Mouse (Mus musculus) embryonic stem cell, embryonic (primary cell): Measurements from ENCODE around the gene Slc35e3.

Source experiments
- CTCF ChIA-PET, 4 experiments: fragments of 300-600 bp in 2 of 4; fragments of 350-600 bp in 2 of 4; sonication (Branson Sonifier 250); formaldehyde crosslinking; loops; one replicate each; lab custom pipeline; 2022; ENCODE audit warnings: inconsistent platforms in 2 of 4; lab: Charles Lee
- POLR2A ChIA-PET, 4 experiments: fragments of 300-600 bp in 2 of 4; fragments of 350-600 bp in 2 of 4; sonication (Branson Sonifier 250); formaldehyde crosslinking; loops; one replicate each; lab custom pipeline; 2022; ENCODE audit warnings: antibody characterized with exemption in 4 of 4, inconsistent platforms in 1 of 4; lab: Charles Lee

Slc35e3 gene

GRCm38 (mm10) chr10:117709326-117709830, 36.8 kb downstream of the Slc35e3 start:
- CTCF ChIA-PET, result interaction anchor here (0.6 to 1.2 kb wide), 9 partner anchors 10 to 566 kb away, joined by 3 to 4 read pairs (median 3); no protein-coding TSS in a partner anchor
- POLR2A ChIA-PET, result interaction anchor here (0.5 to 5.3 kb wide), 44 partner anchors 8 to 646 kb away, joined by 3 to 67 read pairs (median 4); partner anchors contain the start of genes Nup107 (in 3 of the 4), Cct2 (in 2 of the 4), Slc35e3 (in 2 of the 4) and Mdm1 (in 1 of the 4)

- POLR2A ChIA-PET, result interaction anchor here in 3 of 4 experiments (0.7 to 5.3 kb wide), 22 partner anchors 8 to 645 kb away, joined by 3 to 67 read pairs (median 6); partner anchors contain the start of genes Nup107 (in 3 of the 3), Cct2 (in 1 of the 3), Slc35e3 (in 1 of the 3) and Yeats4 (in 1 of the 3)
Observed at GRCm38 (mm10) chr10:117708856-117709255, 37.3 kb downstream of the Slc35e3 start.

DNA sequence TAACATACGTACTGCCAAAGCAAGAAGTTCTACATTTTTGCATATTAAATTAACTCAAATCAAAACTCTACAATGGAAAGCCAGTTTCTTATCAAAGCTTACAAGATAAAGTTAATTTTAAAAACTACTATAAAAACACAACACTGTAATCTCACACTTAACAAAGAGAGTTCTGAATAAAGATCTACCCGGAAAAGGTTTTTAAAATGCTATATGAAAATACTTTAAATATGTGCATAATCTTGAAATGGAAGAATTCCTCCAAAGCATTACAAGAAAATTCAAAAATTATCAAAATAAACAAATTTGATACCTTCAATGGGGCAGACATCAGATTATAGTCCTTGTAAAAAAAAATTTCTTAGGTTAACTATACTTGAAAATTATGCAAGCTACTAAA, 37.8 kb downstream of the Slc35e3 start:
- CTCF ChIA-PET, result no interaction called here
- POLR2A ChIA-PET, result interaction anchor here in 3 of 4 experiments (1.4 to 5.3 kb wide), 10 partner anchors 10 to 85 kb away, joined by 3 to 67 read pairs (median 13); partner anchors contain the start of gene Nup107 (in 3 of the 3)

More at GRCm38 (mm10) chr10:117708856-117709255, 37.3 kb downstream of the Slc35e3 start:
- CTCF ChIA-PET, result interaction anchor here in 2 of 4 experiments (0.8 to 0.9 kb wide), 2 partner anchors 21 to 88 kb away, joined by 3 to 4 read pairs; no protein-coding TSS in a partner anchor

- ChIA-PET CTCF (no interaction called here), POLR2A (interaction anchor here (1.0 to 11.5 kb wide), 14 partner anchors 9 to 86 kb away, joined by 3 to 109 read pairs (median 5); partner anchors contain the start of gene Nup107 (in 1 of the 4))
Observed at GRCm38 (mm10) chr10:117707114-117707838, 38.9 kb downstream of the Slc35e3 start.

- POLR2A ChIA-PET, result interaction anchor here (0.9 to 11.5 kb wide), 21 partner anchors 8 to 91 kb away, joined by 3 to 109 read pairs (median 5); partner anchors contain the start of gene Nup107 (in 1 of the 4)
- CTCF ChIA-PET, result no interaction called here
Observed at GRCm38 (mm10) chr10:117706440-117706839, 39.7 kb downstream of the Slc35e3 start.

GRCm38 (mm10) chr10:117705806-117706205, 40.4 kb downstream of the Slc35e3 start:
- POLR2A ChIA-PET, result interaction anchor here (0.5 to 11.5 kb wide), 29 partner anchors 8 to 534 kb away, joined by 3 to 109 read pairs (median 5); partner anchors contain the start of gene Nup107 (in 1 of the 4)

GRCm38 (mm10) chr10:117704964-117705335, 41.2 kb downstream of the Slc35e3 start:
- POLR2A ChIA-PET, result interaction anchor here in 3 of 4 experiments (0.8 to 11.5 kb wide), 14 partner anchors 8 to 250 kb away, joined by 3 to 109 read pairs (median 5); no protein-coding TSS in a partner anchor

More at GRCm38 (mm10) chr10:117705806-117706205, 40.4 kb downstream of the Slc35e3 start:
- CTCF ChIA-PET, result interaction anchor here in 1 of 4 experiments (1.4 kb wide), 1 partner anchor 21 kb away, joined by 6 read pairs; no protein-coding TSS in a partner anchor

DNA sequence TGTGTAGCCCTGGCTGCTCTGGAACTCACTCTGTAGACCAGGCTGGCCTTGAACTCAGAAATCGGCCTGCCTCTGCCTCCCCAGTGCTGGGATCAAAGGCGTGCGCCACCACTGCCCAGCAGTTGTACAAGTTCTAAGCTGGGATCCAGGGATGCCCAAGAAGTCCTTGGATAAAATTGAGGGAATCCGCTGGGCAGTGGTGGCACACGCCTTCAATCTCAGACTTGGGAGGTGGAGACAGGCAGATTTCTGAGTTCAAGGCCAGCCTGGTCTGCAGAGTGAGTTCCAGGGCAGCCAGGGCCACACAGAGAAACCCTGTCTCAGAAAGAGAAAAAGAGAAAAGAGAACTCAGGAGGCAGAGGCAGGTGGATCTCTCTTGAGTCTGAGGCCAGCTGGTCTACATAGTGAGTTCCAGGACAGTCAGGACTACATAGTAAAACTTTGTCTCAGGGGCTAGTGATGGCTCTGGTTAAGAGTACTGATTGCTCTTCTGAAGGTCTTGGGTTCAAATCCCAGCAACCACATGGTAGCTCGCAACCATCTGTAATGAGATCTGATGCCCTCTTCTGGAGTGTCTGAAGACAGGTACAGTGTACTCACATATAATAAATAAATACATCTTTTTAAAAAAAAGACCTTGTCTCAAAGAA, 41.7 kb downstream of the Slc35e3 start:
- CTCF ChIA-PET, result interaction anchor here in 3 of 4 experiments (0.6 to 1.4 kb wide), 4 partner anchors 17 to 160 kb away, joined by 3 to 6 read pairs (median 4); no protein-coding TSS in a partner anchor
- POLR2A ChIA-PET, result interaction anchor here in 3 of 4 experiments (0.7 to 11.5 kb wide), 21 partner anchors 8 to 591 kb away, joined by 3 to 109 read pairs (median 4); partner anchors contain the start of gene Nup107 (in 1 of the 3)

More at GRCm38 (mm10) chr10:117704964-117705335, 41.2 kb downstream of the Slc35e3 start:
- CTCF ChIA-PET, result interaction anchor here in 1 of 4 experiments (1.4 kb wide), 1 partner anchor 20 kb away, joined by 6 read pairs; no protein-coding TSS in a partner anchor

GRCm38 (mm10) chr10:117703506-117703905, 42.7 kb downstream of the Slc35e3 start:
- CTCF ChIA-PET, result interaction anchor here in 2 of 4 experiments (0.6 to 0.8 kb wide), 3 partner anchors 16 to 159 kb away, joined by 3 to 6 read pairs (median 3); no protein-coding TSS in a partner anchor
- POLR2A ChIA-PET, result interaction anchor here in 3 of 4 experiments (0.7 to 11.5 kb wide), 13 partner anchors 10 to 590 kb away, joined by 3 to 109 read pairs (median 4); partner anchors contain the start of gene Nup107 (in 1 of the 3)

DNA sequence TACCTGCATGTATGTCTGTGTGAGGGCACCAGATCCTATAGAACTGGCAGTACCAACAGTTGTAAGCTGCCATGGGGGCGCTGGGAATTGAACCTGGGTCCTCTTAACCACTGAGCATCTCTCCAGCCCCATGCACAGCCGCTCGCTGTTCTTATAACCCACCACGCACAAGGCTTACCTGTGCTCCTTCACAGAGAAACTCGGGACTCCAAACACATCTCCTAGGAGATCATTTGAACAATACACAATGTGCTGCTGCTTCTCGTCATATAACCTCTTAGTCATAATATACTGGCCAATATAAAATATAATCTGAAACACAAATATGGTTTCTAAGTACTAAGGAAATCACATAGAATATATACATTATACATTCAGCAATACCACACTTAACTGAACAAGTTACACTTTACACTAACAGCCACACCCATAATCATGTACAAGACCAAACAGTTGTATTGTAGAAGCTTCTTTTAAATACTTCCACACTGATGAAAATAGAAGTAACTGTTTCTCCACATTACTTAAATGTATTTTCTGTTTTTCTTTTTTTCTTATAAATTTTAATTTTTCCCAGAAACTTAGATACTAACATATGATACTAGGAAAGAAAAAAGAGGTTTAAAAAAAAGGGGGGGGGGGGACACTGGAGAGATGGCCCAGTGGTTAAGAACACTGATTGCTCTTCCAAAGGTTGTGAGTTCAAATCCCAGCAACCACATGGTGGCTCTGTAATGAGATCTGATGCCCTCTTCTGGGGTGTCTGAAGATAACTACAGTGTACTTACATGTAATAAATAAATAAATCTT, 43.9 kb downstream of the Slc35e3 start:
- POLR2A ChIA-PET, result interaction anchor here in 3 of 4 experiments (0.6 to 11.5 kb wide), 14 partner anchors 7 to 1527 kb away, joined by 3 to 109 read pairs (median 4); partner anchors contain the start of genes Best3 (in 1 of the 3) and Mdm2 (in 1 of the 3)
- CTCF ChIA-PET, result interaction anchor here in 1 of 4 experiments (0.5 kb wide), 1 partner anchor 8 kb away, joined by 3 read pairs; the partner anchor contains the start of gene Mdm2

DNA sequence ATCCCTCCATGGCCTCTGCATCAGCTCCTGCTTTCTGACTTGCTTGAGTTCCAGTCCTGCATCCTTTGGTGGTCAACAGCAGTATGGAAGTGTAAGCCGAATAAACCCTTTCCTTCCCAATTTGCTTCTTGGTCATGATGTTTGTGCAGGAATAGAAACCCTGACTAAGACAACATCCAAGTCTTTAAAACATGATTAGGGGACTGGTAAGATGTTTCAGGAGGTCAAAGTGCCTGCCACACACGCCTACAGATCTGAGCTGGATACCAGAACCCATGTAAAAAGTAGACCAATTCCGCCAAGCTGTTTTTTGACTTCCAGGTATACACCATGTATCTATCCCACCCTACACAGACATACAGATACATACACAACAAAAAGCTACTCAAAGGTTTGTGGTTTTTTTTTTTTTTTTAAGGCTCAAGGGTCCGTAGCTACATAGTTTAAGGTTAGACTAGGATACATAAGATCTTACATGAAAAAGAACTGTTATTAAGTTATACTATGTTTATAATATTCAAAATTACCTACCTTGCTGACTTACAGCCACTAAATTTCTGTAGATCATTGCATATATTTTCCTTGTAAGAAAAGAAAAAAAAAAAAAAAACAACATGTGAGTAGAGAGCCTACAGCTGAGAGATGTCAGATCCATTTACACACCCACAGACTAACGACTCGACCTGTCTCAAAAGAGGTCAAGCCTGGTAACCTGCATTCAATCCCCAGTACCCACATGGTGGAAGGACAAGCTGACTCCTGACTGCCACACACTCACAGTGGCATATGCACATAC, 44.9 kb downstream of the Slc35e3 start:
- ChIA-PET CTCF (interaction anchor here in 1 of 4 experiments (0.6 kb wide), 2 partner anchors 149 to 333 kb away, joined by 5 read pairs; no protein-coding TSS in a partner anchor), POLR2A (interaction anchor here (0.6 to 11.5 kb wide), 18 partner anchors 8 to 309 kb away, joined by 3 to 109 read pairs (median 4); partner anchors contain the start of gene Mdm2 (in 1 of the 4))

GRCm38 (mm10) chr10:117700450-117700849, 45.7 kb downstream of the Slc35e3 start:
- CTCF ChIA-PET, result no interaction called here
- POLR2A ChIA-PET, result interaction anchor here in 3 of 4 experiments (0.6 to 11.5 kb wide), 9 partner anchors 8 to 309 kb away, joined by 3 to 109 read pairs (median 6); partner anchors contain the start of gene Mdm2 (in 1 of the 3)

GRCm38 (mm10) chr10:117699914-117700313, 46.3 kb downstream of the Slc35e3 start:
- ChIA-PET POLR2A (interaction anchor here in 3 of 4 experiments (1.0 to 11.5 kb wide), 6 partner anchors 10 to 23 kb away, joined by 3 to 109 read pairs (median 6); partner anchors contain the start of gene Mdm2 (in 1 of the 3)), CTCF (no interaction called here)

DNA sequence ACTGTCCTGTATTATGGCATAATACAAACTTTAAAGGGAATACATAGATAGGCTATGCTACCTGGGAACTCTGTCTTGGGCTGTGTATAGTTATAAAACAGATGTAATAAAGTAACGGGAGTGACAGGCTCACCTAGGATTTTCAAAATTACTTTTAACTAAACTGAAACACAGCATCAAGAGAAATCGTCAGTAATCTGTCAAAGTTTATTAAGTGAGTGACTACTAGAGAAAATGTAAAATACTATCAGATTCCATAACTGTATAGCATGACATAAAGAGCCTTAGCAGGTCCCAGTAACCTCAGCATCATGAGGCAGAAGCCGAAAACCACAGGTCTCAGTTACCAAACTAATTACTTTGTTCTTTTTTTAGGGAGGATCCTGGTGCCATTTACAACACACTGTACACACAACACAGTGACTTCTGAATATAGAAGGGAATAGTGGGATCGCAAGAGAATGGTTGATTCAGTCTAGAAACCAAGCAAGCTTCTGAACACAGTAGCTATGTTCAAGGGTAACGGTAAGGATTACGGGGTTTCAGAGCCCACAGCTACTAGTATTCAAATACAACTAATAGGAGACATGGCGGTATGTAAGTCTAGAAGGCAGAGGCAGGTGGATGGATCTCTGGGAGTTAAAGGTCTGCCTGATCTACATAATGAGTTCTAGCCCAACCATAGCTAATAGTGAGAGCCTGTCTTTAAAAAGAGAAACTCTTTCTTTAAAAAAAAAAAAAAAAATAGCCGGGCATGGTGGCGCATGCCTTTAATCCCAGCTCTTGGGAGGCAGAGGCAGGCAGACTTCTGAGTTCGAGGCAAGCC, 47.6 kb downstream of the Slc35e3 start:
- ChIA-PET CTCF (interaction anchor here in 2 of 4 experiments (0.7 to 1.3 kb wide), 2 partner anchors 10 to 111 kb away, joined by 4 to 6 read pairs; no protein-coding TSS in a partner anchor), POLR2A (interaction anchor here (0.7 to 11.5 kb wide), 15 partner anchors 8 to 443 kb away, joined by 3 to 109 read pairs (median 5); partner anchors contain the start of genes Mdm2 (in 2 of the 4) and Nup107 (in 1 of the 4))
